Mouse (Mus musculus) frontal cortex, adult 2 months (tissue): ENCODE data around the gene Ksr1. TPM values are rescaled to one million over a fixed set of nuclear protein-coding genes. Genes with fewer than 3 reads are reported as not detected.

Source experiments
- DNase-seq, 2 experiments: peaks; one replicate each; pipeline ENCODE4 v3.0.0; 2022; ENCODE audit warnings: low spot score in 1 of 2; ENCODE audit errors: extremely low spot score in 1 of 2
- polyA plus RNA-seq: library from polyadenylated mRNA; depleted of rRNA; stranded (reverse); fragments of >200 nt; gene quantifications from 2 replicates; pipeline ENCODE4 v1.2.3, GENCODE M21; 2012

The Ksr1 gene
- polyA plus RNA-seq, 1 experiment, result 55.7 TPM

DNA sequence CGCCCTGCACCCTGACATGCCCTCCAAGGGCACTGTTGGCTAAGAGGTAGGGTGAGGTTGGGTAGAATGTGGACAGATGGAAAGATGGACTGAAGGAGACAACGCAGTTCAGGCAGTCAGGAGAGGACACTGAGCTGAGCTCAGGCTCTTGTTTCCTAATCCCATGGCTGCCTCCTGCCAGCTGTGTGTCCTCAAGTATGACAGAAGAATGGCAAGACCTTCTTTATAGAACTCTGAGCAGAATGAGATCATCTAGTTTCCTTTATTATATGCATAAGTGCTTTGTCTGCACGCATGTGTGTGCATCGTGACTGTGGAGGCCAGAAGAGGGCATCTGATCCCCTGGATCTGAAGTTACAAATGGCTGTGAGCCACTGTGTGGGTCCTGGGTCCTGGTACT, 72.6 kb downstream of the Ksr1 start:
- DNase-seq, result no peak

- peak; percentile 50 to 74 for DNase-seq
Observed at GRCm38 (mm10) chr11:79072108-79072507, 74.1 kb downstream of the Ksr1 start.

GRCm38 (mm10) chr11:79071082-79071972, 74.9 kb downstream of the Ksr1 start:
- peak in 1 of 2 experiments; percentile 31 for DNase-seq

GRCm38 (mm10) chr11:79069453-79070153, 76.6 kb downstream of the Ksr1 start:
- no peak for DNase-seq

DNA sequence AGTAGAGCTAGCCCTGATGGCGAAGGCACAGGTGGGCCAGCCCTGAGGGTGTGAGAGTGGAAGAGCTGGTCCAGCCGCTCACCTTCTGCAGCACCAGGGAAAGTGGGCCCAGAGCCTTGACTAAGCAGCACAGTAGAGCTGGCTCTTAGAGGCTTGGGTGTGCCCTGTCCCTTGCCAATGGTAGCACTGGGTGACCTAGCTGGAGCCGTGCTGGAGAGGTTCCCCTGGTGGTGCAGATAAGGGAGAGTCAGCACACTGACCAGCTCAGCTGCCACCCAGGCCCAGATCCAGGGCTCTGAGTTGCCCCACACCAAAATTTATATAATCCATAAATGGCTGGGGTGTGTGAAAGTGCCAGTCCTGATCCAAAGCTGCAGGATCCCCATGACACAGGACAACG, 79.0 kb downstream of the Ksr1 start:
- no peak for DNase-seq

- no peak for DNase-seq
Observed at GRCm38 (mm10) chr11:79066191-79066530, 80.0 kb downstream of the Ksr1 start.

- DNase-seq, result peak in 1 of 2 experiments; percentile 46
Observed at GRCm38 (mm10) chr11:79065463-79066190, 80.6 kb downstream of the Ksr1 start.

GRCm38 (mm10) chr11:79064311-79064710, 81.9 kb downstream of the Ksr1 start:
- no peak for DNase-seq

GRCm38 (mm10) chr11:79063616-79064015, 82.6 kb downstream of the Ksr1 start:
- DNase-seq, result no peak

DNA sequence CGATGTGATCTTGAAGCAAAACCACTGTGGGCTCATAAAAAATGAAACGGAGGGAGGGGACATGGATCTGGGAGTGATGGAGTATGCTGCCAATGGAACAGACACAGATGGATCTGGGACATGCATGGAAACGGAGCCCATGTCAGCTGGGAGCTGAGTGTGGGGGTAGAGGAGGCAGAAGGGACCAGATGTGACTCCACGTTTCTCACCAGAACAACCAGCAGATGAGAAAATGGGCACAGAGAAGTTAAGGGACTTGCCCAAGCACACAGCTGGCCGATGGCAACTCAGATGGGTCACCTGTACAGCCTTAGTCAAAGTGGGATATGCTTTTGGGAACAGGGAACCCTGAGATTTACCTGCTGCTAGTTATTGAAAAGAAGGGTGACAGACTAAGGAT, 83.3 kb downstream of the Ksr1 start:
- no peak for DNase-seq

DNA sequence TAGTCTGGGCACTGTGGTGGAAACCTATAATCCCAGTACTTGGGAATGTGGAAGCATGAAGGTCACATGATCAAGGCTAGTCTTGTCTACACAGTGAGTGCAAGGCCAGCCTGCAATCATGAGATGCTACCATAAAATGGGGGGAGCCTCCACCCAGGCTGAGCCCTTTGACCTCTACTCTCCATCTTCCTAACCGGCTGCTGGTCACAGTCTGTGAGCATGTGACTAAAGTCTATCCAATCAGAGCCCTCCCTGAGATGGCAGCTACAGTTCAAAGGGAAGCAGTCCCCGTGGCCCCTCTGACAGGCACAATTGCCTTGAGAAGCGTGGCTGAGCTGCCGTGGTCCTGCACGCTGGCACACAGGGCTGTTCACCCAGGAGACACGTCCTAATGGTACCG, 84.4 kb downstream of the Ksr1 start:
- DNase-seq, result no peak

DNA sequence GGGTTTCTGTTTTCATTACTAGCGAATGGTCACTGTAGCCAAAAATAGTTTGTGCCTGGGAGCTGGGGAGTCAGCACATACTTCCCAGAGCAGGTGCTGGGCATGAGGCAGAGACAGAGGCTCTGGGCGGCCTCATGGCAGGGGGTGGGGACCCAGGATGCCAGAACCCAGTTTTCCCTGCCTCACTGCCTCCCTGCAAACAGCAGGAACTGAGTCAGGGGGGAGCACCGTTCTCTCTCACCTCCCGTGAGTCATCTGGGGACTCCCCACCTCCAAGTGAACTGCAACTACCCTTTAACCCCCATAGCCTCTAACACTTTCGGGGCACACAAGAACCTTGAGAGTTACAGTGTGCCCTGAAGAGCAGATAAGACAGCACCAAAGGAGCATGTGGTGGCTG, 86.4 kb downstream of the Ksr1 start:
- no peak for DNase-seq

- no peak for DNase-seq
Observed at GRCm38 (mm10) chr11:79059062-79059461, 87.1 kb downstream of the Ksr1 start.

DNA sequence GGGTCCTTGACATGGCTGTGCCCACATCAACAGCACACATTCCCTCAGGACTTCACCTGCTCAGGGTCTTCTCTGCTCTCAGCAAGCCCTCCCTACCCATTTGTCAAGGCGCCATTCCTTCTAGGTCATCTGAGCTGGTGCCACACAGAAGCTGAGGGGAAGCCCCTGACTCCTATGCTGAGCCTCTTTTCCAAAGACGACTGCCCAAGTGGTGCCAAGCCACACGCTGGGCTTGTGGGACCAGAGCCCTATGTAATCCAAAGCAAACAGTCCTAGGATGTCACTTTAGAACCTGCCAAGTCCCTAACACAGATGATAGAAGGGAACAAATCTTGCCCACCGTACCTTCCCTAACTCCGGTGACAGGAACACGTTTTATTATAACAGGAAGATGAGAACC, 87.6 kb downstream of the Ksr1 start:
- no peak for DNase-seq

- DNase-seq, result no peak
Observed at GRCm38 (mm10) chr11:79057809-79058208, 88.4 kb downstream of the Ksr1 start.

- no peak for DNase-seq
Observed at GRCm38 (mm10) chr11:79056891-79057290, 89.3 kb downstream of the Ksr1 start.

DNA sequence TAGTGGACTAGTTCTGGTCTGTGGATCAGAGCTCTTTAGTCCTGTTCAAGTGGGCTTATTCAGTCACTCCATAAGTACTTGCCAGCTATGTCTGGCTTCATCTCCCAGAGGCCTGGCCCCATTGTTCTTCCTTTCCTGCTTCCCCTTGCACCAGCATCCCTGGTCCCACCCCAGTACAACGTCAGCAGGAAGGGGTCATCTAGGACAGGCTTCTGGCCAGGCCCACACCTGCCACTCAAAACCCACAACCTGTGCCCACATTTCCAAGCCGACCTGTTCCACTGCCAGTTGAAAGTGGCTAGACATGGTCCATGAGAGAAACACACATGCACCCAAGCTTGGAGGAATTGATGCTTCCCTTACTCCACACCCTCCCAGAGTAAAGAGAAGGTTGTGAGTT, 90.2 kb downstream of the Ksr1 start:
- no peak for DNase-seq

DNA sequence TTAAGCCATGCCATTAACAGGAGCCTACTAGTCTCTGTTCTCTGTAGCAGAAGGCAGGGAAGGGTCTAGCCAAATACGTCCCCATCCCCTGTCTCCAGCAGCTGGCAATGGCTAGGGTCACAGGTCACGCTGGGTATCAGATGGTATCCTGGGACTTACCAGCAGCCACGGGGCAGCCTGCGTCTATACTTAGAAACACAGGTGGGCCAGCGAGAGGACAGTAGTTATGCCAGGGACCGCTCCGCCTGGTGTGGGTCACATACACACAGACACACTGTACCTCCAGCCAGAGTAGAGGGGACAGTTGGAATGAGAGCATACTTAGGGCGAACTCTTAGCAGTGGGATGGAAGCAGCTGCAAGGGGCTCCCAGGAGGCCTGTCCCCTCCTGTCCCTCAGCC, 91.0 kb downstream of the Ksr1 start:
- no peak for DNase-seq

GRCm38 (mm10) chr11:79054161-79055152, 91.8 kb downstream of the Ksr1 start:
- DNase-seq, result no peak

DNA sequence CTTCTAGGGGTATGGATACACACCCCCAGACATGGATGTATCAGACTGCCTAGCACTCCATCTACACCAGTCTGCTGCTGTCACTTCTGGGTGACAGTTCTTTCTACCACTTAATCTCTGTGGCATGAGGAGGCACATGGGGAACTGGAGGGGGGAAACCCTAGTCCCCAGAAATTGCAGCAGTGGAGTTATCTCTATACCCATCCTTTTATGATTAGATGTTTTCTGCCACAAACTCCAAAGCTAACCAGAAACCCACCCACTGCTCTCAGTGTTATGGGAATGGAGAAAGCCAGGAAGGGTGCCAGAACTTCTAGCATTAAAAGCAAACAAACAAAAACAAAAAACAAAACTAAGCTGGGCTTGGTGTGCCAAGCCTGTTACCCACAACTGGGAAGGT, 92.8 kb downstream of the Ksr1 start:
- no peak for DNase-seq
